Mouse (Mus musculus): Measurements from ENCODE around the gene Csrp2. TPM values are rescaled to one million over a fixed set of nuclear protein-coding genes. Genes with fewer than 3 reads are reported as not detected.

The Csrp2 gene
- polyA plus RNA-seq, 1 experiment, result 9.7 TPM

GRCm38 (mm10) chr10:110938361-110938760 is 18.8 kb downstream of the Csrp2 start:
- H3K27me3 ChIP-seq (ENCODE audit: control insufficient read depth, insufficient read depth, low read length), result no peaks in the 10 kb centered on the region
- no peak overlapping the region for H3K4me3 ChIP-seq (ENCODE audit: extremely low read depth, insufficient read depth, insufficient read length)
- no peak overlapping the region for H3K27ac ChIP-seq (ENCODE audit: insufficient read depth, low read length)
- no peaks in the 10 kb centered on the region for H3K4me1 ChIP-seq (ENCODE audit: control insufficient read depth, insufficient read depth, insufficient read length)
- TF ChIP-seq CTCF (IDR thresholded peaks at IDR 0.05; ENCODE audit: extremely low read depth, insufficient read depth, insufficient read length, insufficient replicate concordance), result no peak
- TF ChIP-seq POLR2A (IDR thresholded peaks at IDR 0.05; ENCODE audit: low read depth, low read length), result no peak
- peaks cover 5% of the 10 kb centered on the region for H3K36me3 ChIP-seq (ENCODE audit: control insufficient read depth, insufficient read depth, low read length)
- no peak for DNase-seq (ENCODE audit: low read depth in 1 of 2, low spot score in 2 of 2)
- WGBS, result 90% methylated on average over 7 of the region's 7 CpGs

GRCm38 (mm10) chr10:110938841-110939549 is 19.4 kb downstream of the Csrp2 start:
- Histone ChIP-seq H3K36me3 (ENCODE audit: control insufficient read depth, insufficient read depth, low read length) (peaks cover 8% of the 10 kb centered on the region), H3K27ac (ENCODE audit: insufficient read depth, low read length) (no peak overlapping the region), H3K27me3 (ENCODE audit: control insufficient read depth, insufficient read depth, low read length) (no peaks in the 10 kb centered on the region), H3K4me3 (ENCODE audit: extremely low read depth, insufficient read depth, insufficient read length) (no peak overlapping the region), H3K4me1 (ENCODE audit: control insufficient read depth, insufficient read depth, insufficient read length) (no peaks in the 10 kb centered on the region)
- no peak for DNase-seq (ENCODE audit: low read depth in 1 of 2, low spot score in 2 of 2)
- no peak for TF ChIP-seq POLR2A (IDR thresholded peaks at IDR 0.05; ENCODE audit: low read depth, low read length)
- TF ChIP-seq CTCF (IDR thresholded peaks at IDR 0.05; ENCODE audit: extremely low read depth, insufficient read depth, insufficient read length, insufficient replicate concordance), result no peak
- WGBS, result 91% methylated on average over 19 of the region's 19 CpGs

- 79% methylated on average over 4 of the region's 4 CpGs for WGBS
- Histone ChIP-seq H3K4me1 (ENCODE audit: control insufficient read depth, insufficient read depth, insufficient read length) (no peaks in the 10 kb centered on the region), H3K36me3 (ENCODE audit: control insufficient read depth, insufficient read depth, low read length) (peaks cover 11% of the 10 kb centered on the region), H3K4me3 (ENCODE audit: extremely low read depth, insufficient read depth, insufficient read length) (no peak overlapping the region), H3K27ac (ENCODE audit: insufficient read depth, low read length) (no peak overlapping the region), H3K27me3 (ENCODE audit: control insufficient read depth, insufficient read depth, low read length) (no peaks in the 10 kb centered on the region)
- TF ChIP-seq POLR2A (IDR thresholded peaks at IDR 0.05; ENCODE audit: low read depth, low read length), result no peak
- no peak for TF ChIP-seq CTCF (IDR thresholded peaks at IDR 0.05; ENCODE audit: extremely low read depth, insufficient read depth, insufficient read length, insufficient replicate concordance)
- DNase-seq (ENCODE audit: low read depth in 1 of 2, low spot score in 2 of 2), result no peak
These were observed 20.1 kb downstream of the Csrp2 start for GRCm38 (mm10) chr10:110939717-110940116.

GRCm38 (mm10) chr10:110940740-110941398 is 21.3 kb downstream of the Csrp2 start:
- no peak for TF ChIP-seq CTCF (IDR thresholded peaks at IDR 0.05; ENCODE audit: extremely low read depth, insufficient read depth, insufficient read length, insufficient replicate concordance)
- TF ChIP-seq POLR2A (IDR thresholded peaks at IDR 0.05; ENCODE audit: low read depth, low read length), result no peak
- 91% methylated on average over 13 of the region's 13 CpGs for WGBS
- no peaks in the 10 kb centered on the region for H3K27me3 ChIP-seq (ENCODE audit: control insufficient read depth, insufficient read depth, low read length)
- H3K36me3 ChIP-seq (ENCODE audit: control insufficient read depth, insufficient read depth, low read length), result peaks cover 13% of the 10 kb centered on the region
- H3K27ac ChIP-seq (ENCODE audit: insufficient read depth, low read length), result no peak overlapping the region
- H3K4me3 ChIP-seq (ENCODE audit: extremely low read depth, insufficient read depth, insufficient read length), result no peak overlapping the region
- no peaks in the 10 kb centered on the region for H3K4me1 ChIP-seq (ENCODE audit: control insufficient read depth, insufficient read depth, insufficient read length)
- DNase-seq (ENCODE audit: low read depth in 1 of 2, low spot score in 2 of 2), result no peak

- no peaks in the 10 kb centered on the region for H3K4me1 ChIP-seq (ENCODE audit: control insufficient read depth, insufficient read depth, insufficient read length)
- no peak overlapping the region for H3K27ac ChIP-seq (ENCODE audit: insufficient read depth, low read length)
- H3K4me3 ChIP-seq (ENCODE audit: extremely low read depth, insufficient read depth, insufficient read length), result no peak overlapping the region
- H3K36me3 ChIP-seq (ENCODE audit: control insufficient read depth, insufficient read depth, low read length), result peaks cover 16% of the 10 kb centered on the region
- TF ChIP-seq POLR2A (IDR thresholded peaks at IDR 0.05; ENCODE audit: low read depth, low read length) (no peak), CTCF (IDR thresholded peaks at IDR 0.05; ENCODE audit: extremely low read depth, insufficient read depth, insufficient read length, insufficient replicate concordance) (no peak)
- WGBS, result 97% methylated on average over 11 of the region's 11 CpGs
- H3K27me3 ChIP-seq (ENCODE audit: control insufficient read depth, insufficient read depth, low read length), result no peaks in the 10 kb centered on the region
- DNase-seq (ENCODE audit: low read depth in 1 of 2, low spot score in 2 of 2), result no peak
These were observed 22.4 kb downstream of the Csrp2 start for GRCm38 (mm10) chr10:110941968-110942367.

GRCm38 (mm10) chr10:110942806-110943205 is 23.2 kb downstream of the Csrp2 start:
- H3K4me3 ChIP-seq (ENCODE audit: extremely low read depth, insufficient read depth, insufficient read length), result no peak overlapping the region
- no peak overlapping the region for H3K27ac ChIP-seq (ENCODE audit: insufficient read depth, low read length)
- 96% methylated on average over 9 of the region's 9 CpGs for WGBS
- H3K27me3 ChIP-seq (ENCODE audit: control insufficient read depth, insufficient read depth, low read length), result no peaks in the 10 kb centered on the region
- peaks cover 19% of the 10 kb centered on the region for H3K36me3 ChIP-seq (ENCODE audit: control insufficient read depth, insufficient read depth, low read length)
- H3K4me1 ChIP-seq (ENCODE audit: control insufficient read depth, insufficient read depth, insufficient read length), result no peaks in the 10 kb centered on the region
- DNase-seq (ENCODE audit: low read depth in 1 of 2, low spot score in 2 of 2), result no peak
- TF ChIP-seq POLR2A (IDR thresholded peaks at IDR 0.05; ENCODE audit: low read depth, low read length) (no peak), CTCF (IDR thresholded peaks at IDR 0.05; ENCODE audit: extremely low read depth, insufficient read depth, insufficient read length, insufficient replicate concordance) (no peak)

- no peak overlapping the region for H3K27ac ChIP-seq (ENCODE audit: insufficient read depth, low read length)
- H3K4me1 ChIP-seq (ENCODE audit: control insufficient read depth, insufficient read depth, insufficient read length), result no peaks in the 10 kb centered on the region
- 95% methylated on average over 11 of the region's 11 CpGs for WGBS
- TF ChIP-seq CTCF (IDR thresholded peaks at IDR 0.05; ENCODE audit: extremely low read depth, insufficient read depth, insufficient read length, insufficient replicate concordance) (no peak), POLR2A (IDR thresholded peaks at IDR 0.05; ENCODE audit: low read depth, low read length) (no peak)
- no peaks in the 10 kb centered on the region for H3K27me3 ChIP-seq (ENCODE audit: control insufficient read depth, insufficient read depth, low read length)
- no peak for DNase-seq (ENCODE audit: low read depth in 1 of 2, low spot score in 2 of 2)
- peaks cover 19% of the 10 kb centered on the region for H3K36me3 ChIP-seq (ENCODE audit: control insufficient read depth, insufficient read depth, low read length)
- H3K4me3 ChIP-seq (ENCODE audit: extremely low read depth, insufficient read depth, insufficient read length), result no peak overlapping the region
These were observed 24.6 kb downstream of the Csrp2 start for GRCm38 (mm10) chr10:110944175-110944574.

Measured in spleen, adult 2 months (tissue).